Mouse (Mus musculus) central nervous system, embryonic 14 days (tissue): Measurements from ENCODE around the gene Qdpr. TPM values are rescaled to one million over a fixed set of nuclear protein-coding genes. Genes with fewer than 3 reads are reported as not detected.

Experiments used
- polyA plus RNA-seq: library from polyadenylated mRNA; depleted of rRNA; stranded (reverse); fragments of >200 nt; gene quantifications from 2 replicates; pipeline ENCODE4 v1.2.3, GENCODE M21; 2012; rRNA removed

Qdpr gene
- 73.2 and 73.5 TPM in 2 replicates for polyA plus RNA-seq

DNA sequence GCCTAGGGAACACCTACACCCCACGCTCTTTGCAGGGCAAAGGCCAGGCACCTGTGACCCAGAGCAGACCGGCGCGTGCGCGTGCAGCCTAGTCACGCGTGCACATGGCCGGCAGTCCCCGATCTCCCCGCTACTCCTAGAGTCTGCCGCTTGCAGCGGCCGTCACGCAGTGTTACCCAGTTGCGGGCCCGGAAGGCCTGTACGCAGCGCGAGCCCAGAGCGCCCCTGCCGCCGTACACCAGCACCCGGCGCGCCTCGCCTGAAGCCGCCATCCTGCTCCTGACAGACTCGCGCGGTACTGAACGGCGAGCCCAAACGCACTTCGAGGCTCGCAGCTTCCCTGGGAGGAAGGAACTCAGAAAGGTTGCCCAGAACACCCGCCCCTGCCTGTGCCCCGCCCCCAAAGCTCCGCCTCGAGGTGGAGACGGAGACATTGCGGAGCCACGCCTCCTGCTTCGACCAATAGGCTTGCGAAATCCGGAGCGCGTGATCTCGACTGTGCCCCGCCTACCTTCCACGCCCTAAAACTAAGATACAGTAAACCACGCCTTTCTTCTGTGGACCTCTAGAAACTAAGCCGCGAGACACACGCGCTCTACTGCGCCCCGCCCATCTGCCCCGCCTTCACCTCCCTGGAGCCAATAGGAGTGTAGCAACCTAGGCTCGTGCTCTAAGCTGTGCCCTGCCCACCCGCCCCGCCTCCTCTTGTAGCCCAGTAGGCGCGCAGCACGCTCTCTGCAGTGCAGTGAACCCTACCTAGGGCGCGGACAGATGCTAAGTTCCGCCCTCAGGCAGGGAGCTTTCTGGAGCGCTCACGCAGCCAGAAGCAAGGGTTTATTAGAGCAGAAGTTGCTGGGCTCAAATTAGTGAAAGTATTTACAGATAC is at the start of gene Qdpr:
TSS of gene Qdpr (minus strand) at position 406 of the 886 bp plus-strand sequence.

GRCm38 (mm10) chr5:45493191-45494092 is 43.4 kb upstream of the Qdpr start, which contains the start of gene Lap3:
Lap3 (plus strand) TSS chr5:45493374.

GRCm38 (mm10) chr5:45453451-45453850 is 3.4 kb upstream of the Qdpr start, which contains the start of gene Clrn2:
Clrn2 (plus strand) TSS chr5:45453751.

Other genes with a start within 250 kb of the Qdpr start
- 0.08 and 0.11 TPM in 2 replicates for gene Clrn2, start 3.5 kb upstream of the Qdpr start, polyA plus RNA-seq
- 29.1 and 32.0 TPM in 2 replicates for gene Lap3, start 43.1 kb upstream of the Qdpr start, polyA plus RNA-seq
- 148 and 174 TPM in 2 replicates for gene Med28, start 70.0 kb upstream of the Qdpr start, polyA plus RNA-seq
- gene Fam184b, start 189.4 kb upstream of the Qdpr start, polyA plus RNA-seq: 2.3 and 2.6 TPM in 2 replicates
- gene Ncapg, start 219.7 kb upstream of the Qdpr start, polyA plus RNA-seq: 17.4 and 21.6 TPM in 2 replicates